Mouse (Mus musculus) right cerebral cortex, adult 18-20 months (tissue): ENCODE measurements around the gene Kif5c.

Experiments
- DNase-seq: peaks from one replicate; pipeline ENCODE4 v3.0.0; 2022; ENCODE audit warnings: mixed read lengths

Gene Kif5c

DNA sequence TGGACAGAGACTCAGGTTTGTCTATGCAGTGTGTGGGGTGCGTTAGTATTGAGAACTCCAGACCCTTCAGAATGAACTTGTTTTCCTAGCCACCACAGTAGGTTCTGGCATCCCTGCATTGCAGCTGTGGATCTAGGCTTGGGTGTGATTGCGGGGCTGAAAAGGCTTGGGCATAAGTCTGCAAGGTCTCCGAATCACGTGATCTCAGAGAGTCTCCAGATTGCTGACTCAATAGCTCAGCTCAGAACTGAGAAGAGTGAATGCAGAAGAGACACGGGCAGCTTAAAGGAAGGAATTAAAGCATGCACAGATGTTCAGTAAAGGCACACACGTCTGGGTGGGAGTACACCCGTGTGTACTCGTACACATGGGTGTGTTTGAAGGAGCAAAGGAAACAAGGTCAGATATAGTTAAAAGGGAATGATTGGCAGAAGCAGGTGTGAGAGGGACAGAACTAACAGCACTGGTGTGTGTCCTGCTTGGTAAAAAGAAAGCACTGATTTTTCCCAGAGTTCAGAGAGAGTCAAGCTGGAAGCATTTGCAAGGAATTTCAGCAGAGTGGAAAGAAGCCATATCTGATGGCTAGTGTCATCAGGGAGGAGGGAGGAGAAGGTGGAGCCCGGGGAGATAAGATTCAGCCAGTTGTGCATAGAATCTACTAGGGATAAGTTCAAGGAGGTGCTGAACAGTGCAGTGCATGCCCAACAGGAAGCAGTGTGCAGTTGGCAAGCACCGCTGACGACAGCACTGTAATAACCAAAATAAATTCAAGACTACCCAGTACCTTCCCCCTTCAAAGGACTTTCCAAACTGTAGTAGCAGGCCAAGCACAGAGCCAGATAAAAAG lies 130.9 kb downstream of the Kif5c start:
- no peak for DNase-seq

DNA sequence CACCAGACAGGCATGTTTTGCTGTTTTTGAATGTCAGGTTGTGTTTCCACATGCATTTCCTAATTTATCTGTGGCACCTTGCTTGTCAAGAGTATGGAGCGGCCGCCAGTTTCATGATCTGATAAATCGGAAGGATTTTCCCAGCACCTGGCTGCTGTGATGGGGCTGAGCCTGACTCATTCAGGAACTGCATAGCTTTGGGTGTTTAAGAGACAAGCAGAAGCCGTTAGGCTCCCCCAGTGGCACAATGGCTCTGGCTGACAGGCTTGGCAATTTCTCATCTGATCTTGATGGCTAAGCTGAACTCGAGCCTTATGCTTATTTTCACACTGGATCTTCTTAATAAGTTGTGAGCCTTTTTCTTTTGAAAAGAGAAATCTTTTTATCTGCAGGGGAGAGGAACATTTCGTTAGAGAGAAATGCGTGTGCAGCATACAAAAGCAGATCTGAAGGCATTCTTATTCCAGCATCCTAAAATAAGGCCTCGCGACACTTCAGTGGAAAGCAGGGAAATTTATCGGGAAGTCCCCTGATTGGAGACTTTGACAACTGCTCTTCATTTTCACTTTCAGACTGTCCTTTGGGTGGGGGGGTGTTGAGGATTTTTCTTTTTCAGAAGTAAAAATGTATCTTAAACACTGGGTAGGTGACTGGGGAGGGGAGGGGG lies 132.6 kb downstream of the Kif5c start:
- peak; percentile 52 for DNase-seq

DNA sequence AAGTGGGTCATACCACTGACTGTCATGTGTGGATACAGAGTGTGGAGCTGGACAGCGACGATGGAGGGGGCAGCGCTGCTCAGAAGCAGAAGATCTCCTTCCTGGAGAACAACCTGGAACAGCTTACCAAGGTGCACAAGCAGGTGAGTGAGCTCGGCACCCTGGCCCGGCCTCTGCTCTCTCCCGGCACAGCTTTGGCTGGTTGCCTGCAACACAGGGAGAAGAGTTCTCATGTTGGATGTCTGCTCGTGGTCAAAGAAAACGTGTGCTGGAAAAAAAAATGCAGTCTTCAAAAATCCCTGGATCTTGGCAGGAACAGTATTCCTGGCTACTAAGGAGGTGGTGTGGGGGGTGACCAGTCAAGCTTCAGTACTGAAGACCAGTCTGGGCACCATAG lies 133.1 kb downstream of the Kif5c start:
- no peak for DNase-seq

DNA sequence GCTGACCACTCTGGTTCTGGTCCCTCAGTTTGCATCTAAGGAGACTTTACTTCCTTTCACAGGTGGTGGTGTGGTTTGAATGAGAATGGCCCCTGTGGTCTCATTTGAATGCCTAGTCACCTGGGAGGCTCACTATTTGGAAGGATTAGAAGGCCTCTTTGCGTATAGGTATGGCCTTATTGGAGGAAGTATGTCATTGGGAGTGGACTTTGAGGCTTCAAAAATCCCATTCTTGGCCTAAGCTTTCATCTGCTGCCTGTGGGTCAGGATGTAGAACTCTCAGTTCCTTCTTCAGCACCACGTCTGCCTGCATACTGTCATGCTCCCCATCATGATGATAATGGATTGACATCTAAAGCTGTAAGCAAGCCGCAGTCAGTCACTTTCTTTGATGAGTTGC lies 134.0 kb downstream of the Kif5c start:
- no peak for DNase-seq

DNA sequence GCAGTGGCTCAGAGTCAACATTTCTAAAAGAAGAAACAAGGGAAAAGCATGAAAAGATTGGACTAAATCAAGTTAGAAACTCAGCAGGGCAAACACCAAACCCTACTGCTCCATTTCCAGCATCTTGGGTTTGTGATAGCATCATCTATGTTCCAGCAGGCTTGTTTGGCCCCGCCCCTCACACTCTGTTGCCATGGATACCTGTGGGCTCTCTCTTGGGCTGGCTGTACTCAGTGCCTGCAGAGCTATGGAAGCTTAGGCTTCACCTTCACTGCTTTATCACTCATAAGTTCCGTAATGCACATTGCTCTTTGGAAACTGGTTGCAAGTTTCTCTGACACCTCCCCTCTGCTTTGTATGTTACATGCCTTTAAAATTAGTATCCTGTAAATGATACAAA lies 136.0 kb downstream of the Kif5c start:
- DNase-seq = peak; percentile 67

DNA sequence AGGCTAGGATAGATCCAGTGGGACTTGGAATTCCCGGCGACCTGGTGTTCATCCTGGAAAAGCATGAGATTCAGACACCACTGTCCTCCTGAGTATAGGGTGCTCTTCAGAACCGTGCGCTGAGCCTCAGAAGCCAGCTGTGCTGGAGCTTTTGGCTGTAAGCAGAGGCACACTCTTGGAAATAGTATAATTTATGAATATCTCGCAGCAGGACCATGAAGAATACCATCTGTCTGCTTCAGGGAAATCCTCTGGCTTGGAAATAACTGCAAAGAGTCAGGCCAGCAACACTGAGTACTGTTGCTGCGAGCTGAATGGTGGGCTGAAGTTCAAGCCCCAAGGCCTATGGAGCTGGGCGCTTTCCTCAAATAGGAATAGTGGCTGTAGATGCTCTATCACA lies 138.5 kb downstream of the Kif5c start:
- no peak for DNase-seq

DNA sequence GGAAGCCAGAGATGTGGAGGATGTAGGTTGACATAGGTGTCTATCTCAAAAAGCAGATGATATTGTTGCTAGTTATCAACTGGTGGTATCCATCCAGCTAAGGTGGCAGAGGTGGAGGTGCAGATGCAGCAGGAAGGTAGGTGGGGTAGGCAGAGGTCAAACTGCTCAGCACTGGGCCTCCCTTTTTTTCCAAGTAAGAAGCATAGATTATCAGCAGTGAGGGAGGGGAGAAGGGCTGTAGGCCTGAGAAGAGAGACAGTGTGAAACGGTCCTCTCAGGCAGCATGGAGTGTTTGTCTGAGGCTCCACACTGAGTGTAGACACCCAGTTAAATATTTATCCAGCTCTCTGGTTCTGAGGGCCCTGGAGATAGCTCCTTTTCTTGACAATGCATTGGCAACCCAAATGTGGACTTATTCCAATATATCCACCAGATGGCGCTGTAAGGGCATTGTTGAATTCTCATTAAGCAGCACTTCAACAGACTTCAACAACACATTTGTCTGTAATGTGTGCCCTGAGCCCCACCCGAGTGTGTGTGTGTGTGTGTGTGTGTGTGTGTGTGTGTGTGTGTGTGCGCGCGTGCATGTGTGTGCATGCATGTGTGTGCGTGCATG lies 145.3 kb downstream of the Kif5c start:
- DNase-seq = peak; percentile 58

DNA sequence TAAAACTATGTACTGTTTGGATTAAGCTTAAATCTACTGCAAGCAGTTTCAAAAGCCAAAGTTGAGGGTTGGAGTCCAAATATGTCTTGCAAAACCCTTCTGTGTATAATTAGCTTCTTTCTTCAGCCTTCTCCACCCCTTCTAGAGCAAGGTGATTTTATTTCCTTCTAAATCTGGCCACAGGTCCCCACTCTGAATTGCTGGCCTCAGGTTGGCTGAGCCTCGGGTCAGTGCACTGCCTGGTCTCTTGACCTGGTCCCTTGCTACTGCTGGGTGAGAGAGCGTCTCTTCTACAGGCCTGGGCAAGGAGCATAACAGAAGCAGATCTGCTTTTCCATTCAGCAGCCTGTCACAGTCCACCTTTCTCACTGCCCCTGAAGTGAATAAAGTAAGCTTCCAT lies 149.8 kb downstream of the Kif5c start:
- DNase-seq = no peak

DNA sequence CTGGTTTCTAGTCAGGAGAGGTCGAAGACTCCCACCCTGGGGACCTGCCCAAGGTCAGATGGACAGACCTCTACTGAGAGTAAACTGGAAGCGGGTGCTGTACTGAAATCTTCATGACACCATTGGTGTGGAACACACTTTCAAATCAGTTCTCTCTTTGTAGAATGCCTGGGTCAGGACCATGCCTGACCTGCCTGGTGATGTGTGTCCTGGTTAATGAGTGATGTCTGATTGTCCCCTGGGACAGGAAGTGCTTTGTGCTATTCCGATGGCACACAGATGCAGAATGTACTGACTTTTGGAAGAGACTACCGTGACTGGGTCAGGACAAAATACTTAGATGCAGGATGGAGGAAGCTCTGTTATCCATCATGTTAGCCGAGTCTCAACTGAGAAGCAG lies 151.3 kb downstream of the Kif5c start:
- no peak for DNase-seq

DNA sequence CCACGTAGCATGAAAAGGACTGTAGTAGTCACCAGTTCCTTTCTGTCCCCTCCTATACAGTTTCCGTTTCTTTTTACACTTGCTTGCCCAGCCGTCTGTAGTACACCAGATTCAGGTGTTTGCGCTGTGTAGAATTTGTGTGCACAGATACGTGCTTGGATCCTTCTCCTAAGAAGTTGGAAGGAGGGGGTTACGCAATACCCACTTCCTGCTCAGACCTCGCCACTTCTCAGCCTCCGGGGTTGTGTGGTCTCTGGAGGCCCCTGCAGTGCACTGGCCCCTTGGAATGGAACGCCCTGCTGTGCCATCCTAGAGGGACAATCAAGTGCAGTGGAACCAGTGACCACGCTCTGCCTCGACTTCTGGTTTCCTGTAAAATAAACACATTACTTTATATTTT lies 152.1 kb downstream of the Kif5c start:
- no peak for DNase-seq

DNA sequence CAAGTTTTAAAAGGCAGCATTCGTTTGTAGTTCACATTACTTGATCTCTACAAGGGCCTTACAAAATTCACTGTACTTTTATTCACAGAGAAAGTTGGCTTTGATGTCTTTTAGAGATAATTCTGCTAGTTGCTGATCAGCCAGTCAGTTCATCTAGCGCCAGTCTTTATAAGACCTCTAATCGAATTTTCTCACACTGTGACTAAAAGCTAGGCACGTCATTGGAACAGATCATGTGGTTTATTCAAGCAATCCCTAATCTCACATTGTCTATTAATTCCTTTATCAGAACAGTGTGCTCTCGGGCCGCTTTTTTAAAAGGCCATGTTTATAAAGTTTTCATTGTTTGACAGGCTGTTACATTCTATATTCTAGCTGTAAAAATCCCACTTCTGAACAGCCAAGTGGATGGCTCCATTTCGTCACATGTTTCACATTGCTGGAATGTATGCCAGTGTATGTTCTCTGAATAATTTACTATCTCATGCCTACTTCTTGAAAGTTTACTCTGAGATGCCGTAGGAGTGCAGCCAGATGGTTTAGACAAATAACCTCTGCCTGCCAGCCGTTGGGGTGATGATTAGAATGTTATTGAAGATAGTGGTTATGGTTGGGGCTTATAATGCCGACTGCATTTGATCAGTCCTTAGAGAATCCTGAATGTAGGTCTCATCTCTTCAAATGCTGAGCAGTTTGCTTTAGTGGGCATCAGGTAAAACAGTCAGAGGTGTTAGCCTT lies 154.3 kb downstream of the Kif5c start:
- no peak for DNase-seq

DNA sequence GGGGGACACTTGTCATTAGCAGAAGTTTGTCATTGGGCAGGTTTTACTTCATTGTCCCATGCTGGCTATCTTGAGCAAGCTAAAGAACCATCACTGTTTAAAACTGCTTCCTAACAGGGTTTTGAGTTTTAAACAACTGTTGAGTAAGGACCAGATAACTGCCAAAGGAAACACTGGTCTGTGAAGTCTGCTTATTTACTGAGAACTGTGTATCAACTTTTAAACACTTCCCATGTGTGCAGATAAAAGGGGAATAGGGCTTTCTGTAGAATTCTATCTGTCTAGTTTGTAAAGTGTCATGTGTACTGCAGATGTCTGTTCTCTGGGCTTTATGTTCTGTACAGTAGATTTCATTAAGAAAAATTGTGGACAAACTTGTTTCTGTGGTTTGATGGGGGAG lies 155.1 kb downstream of the Kif5c start:
- DNase-seq = no peak

DNA sequence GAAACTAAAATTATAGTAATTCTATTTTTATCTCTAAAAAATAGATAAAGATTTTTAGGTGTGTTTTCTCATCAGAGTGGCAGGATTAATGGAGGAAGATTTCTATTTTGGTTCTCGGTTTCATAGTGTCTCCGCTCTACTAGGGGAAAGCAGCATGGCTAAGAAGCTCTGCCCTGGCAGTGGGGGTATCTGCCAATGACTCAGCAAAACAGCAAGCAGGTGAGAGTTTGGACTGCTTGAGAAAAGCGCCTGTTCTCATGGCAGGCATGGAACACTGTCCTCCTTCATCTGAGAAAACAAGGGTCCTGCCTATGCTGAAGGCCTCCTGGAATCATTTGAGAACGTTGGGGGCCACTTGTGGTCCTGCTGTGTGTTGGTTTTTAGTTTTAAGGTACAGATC lies 156.1 kb downstream of the Kif5c start:
- no peak for DNase-seq

DNA sequence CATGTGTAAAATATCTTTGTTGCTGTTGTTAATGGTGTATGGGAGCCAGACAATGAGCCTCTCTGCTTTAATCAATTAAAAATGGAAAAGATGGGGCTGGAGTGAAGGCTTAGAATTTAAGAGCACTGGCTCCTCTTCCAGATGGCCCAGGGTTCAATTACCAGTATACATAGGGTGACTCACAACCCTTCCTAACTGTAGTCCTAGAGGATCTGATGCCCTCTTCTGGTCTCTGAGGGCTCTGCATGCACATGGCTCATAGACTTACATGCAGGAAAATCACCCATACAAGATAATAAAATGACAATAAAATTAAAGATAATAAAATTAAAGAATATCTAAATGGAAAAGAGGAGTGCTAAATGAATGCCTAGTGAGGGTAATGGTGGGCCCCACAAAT lies 156.6 kb downstream of the Kif5c start:
- no peak for DNase-seq

DNA sequence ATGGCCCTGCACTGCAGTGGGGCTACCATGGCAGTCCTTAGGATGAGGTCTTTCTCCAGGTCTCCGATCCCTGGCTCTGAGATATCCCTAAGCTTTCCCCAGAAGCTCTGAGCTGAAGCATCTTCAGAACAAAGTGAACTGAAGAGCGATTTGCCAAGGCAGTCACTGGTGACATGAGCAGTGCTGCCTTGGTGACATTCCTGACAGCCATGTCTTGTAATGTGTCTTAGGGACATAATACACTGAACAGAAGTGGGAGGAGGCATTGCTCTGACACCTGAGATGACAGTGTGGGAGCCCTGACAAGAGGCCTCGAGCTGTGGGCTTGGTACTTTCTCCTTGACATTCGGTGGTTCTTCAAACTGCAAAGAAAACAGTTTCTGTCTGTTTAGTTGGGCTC lies 157.3 kb downstream of the Kif5c start:
- DNase-seq = no peak

DNA sequence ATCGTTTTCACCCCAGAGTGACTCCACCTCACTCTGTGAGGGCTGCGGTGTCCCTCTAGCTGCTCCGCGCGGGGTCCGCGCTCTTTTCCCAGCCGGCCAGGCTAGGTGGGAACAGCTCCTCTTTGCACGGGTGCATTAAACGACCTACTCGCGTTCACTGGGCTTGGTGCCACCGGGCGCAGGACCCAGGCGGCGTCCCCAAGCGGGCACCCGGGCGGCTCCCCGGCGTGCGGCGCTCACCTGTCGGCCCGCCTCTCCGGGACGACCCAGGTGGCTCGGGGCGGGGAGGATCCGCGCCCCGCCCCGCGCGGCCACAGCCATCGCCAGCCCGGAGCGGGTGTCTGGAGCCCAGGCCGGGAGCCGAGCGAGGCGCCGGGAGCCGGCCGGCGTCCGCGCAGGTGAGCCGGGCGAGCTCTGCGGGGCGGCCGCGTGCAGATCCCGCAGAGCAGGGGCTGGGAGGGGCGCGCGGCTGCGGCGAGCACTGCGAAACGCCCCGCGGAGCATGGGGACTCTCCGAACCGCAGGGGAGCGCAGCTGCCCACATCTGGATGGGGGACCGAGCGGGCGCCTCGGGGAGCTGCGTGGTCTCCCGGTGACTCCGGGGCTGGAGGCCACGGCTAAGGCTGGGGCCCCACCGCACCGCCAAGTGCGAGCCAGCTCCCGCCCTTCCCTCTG lies 168.4 kb downstream of the Kif5c start, which contains the start of gene Lypd6b:
Lypd6b (plus strand) TSS at position 313 of the 675 bp plus-strand sequence.
- peak; percentile 15 for DNase-seq

DNA sequence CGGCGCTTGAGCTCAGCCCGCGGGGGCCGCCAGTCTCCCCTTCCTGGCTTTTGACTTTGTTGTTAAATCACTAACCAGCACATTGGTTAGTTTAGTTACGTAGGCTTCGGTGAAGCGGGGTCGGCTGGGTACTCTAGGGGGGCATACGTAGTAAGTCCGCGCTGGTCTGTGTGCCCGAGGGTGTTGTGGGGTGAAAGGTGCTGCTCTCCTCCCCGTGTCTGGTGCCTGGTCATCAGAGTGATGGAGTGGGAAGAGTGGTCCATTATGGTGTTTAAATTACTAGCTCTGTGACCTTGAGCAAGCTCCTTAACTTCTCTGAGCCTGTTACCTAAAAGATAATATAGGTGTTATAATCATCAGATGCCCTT lies 168.9 kb downstream of the Kif5c start:
- no peak for DNase-seq

DNA sequence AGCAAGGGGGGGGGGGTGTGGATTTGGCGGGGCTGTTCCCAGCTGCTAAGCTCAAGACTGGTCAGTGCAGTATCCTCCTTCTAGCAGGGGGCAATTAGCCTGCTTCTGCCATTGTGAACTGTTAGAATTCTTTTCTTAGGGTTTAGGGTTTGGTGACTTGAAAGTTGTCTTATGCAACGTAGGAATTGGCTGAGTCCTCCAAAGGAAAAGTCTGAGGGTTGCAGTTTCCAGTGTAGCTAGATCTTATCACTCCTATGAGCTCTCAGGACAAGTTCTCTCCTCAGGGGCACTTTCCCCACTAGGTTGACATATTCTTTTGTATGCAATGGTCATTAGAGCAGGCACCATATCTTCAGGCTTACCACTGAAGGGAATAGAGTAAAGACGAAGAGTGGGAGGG lies 169.5 kb downstream of the Kif5c start:
- no peak for DNase-seq

DNA sequence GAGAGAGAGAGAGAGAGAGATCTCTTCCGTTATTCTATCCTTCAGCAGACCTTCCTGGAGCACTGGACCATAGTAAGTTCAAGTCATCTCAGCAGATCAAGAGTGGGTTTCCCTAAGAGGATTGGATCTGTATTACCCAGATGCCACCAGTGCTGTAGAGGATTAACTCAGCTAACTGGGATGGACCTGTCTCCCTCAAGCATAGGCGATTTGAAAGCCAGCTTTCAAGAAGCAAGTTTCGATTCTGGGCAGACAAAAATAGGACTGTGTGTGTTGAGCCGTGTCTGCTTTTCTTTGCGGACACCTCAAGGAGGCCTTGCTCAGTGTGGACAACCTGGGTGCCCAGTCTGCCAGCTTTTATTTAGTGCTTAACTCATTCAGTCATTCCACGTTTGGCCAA lies 170.0 kb downstream of the Kif5c start:
- no peak for DNase-seq

DNA sequence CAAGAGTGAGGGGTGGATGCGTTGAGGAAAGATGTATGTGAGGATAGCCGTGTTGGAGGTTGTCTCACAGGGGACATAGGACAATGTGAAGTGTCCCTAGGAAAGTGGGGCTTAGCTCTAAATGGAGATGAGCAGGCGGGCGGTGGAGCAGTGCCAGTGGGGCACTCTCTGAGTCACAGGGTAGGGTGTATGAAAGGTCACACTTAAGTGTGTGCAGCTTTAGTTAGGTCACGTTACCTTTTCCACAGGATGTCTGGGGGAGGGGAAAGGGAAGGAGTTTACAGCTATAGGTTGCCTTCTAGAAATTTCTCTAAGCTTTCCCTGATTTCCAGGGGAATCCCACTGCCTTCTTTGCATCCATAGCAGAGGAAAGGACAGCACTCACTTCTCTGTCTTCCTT lies 170.4 kb downstream of the Kif5c start:
- no peak for DNase-seq

DNA sequence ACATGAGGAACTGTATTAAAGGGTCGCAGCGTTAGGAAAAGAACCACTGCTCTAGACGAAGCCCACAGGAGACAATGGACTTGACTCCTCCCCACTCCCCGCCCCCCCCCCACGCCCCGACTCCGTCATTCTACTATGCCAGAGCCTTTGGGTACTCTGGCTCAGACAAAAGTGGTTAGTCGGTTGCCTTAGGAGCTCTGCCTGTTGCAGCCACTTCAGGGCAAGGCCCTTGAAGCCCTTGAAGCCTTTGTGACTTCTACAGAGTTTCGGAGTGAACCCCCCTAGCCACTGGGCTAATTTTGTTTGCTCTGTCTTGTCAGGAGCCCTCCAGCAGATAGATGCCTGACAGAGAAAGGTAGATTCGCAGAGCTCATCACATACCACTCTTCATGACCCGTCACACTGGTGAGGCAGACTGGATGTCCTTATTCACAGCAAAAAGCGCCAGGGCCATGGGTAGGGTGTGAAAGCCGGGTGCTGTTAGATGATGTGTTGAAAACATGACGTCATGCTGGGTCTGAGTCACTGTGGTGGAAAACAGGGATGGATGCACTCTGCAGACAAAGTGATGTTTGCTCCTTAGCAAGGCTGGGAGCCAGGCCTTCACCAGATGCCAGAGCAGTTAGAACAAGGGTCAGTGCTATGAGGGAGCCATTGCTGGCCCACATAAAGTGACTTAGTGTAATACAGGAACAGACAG lies 178.5 kb downstream of the Kif5c start:
- DNase-seq = peak; percentile 15

DNA sequence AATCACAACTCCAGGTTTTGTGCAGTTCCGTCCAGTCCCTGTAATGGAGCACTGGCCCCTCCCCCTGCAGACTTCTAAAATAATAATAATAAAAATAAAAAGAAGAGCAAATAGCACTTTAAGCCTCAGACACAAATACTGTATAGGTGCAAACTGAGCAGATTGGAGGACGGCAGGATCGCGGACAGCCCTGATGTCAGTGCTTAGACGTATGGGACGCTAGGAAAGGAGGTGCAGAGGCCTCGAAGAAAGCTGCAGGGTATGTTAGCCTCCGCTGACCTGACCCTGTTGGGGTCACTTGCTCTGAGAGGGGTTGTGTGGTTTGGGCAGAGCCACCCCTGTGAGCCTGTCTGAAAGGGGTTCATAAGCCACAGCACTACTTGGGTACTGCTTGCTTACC lies 185.3 kb downstream of the Kif5c start:
- DNase-seq = no peak
